Mouse (Mus musculus) layer of hippocampus, postnatal 25 days (tissue): Measurements from ENCODE around the gene 1700030K09Rik. TPM values are rescaled to one million over a fixed set of nuclear protein-coding genes. Genes with fewer than 3 reads are reported as not detected.

Experiments
- DNase-seq, 2 experiments: peaks; one replicate each; pipeline ENCODE4 v3.0.0; 2022; ENCODE audit warnings: mixed read lengths in 2 of 2, low spot score in 1 of 2; ENCODE audit errors: extremely low spot score in 1 of 2
- total RNA-seq, 2 experiments: library from RNA; stranded (reverse); gene quantifications; 2 replicates each; pipeline ENCODE4 v1.2.3; 2021

The 1700030K09Rik gene
- total RNA-seq, 2 experiments from 2014 or later: 12.9 to 15.4 TPM

DNA sequence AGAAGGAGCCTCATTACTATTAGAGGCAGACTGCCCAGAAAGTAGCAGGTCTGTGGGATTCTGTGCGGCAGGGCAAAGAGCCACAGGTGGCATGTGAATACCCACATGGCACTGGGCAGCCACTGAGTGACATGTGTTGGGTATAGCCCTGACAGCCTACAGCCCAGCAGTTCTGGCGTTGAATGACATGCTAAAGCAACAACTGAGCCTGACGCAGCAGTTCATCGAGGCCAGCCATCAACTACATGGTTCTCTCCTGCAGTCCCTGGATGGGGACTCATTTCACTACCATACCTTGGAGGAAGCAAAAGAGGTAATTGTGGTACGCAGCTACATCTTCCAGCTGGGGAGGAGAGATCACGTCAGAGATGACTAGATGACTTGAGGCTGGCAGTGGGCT, 14.8 kb downstream of the 1700030K09Rik start:
- DNase-seq: no peak

DNA sequence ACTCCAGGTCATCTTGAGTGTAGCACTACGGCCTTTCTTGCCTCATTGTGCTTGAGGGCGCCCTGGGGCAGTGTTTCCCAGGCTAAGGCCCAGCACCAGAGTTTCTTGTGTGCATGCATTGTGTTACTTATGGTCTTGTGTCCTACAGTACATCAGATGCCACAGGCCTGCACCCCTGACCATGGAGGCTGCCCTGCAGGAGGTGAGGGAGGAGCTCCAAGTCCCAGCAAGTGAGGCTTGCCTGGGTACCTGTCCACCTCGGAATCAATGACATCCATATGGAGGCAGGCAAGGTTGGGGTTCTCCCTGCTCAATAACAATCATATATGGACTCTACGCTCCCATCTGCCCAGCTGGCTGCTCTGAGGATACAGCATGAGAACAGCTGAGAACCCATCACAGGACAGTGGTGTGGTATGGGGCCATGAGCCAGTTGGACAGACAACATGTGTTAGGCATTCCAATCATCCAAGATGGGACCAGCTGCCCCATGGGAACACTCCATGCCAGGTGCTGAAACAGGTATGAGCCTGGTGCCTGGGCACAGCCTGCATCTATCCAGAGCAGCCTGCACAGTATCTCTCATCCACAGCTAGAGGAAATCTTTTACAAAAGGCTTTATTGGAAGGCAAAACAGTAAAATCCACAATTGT, 16.3 kb downstream of the 1700030K09Rik start:
- DNase-seq: no peak

DNA sequence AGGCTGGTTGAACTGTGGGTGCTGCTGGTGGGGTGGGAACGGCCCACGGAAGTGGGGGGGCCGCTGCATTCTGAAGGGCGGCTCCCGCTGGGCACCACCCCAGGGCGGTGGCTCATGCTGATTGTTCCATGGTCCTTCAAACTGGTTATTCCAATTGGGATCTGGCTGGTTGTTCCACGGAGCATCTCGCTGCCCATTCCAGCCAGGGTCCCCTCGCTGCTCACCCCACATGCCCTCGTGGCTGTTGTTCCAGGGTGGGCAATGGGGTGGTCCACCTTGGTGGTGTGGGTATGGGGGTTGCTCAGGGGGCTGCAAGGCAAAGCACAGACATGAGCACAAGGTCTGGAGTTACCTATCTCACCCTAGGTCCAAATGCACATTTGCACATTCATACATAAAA, 20.5 kb downstream of the 1700030K09Rik start:
- DNase-seq: no peak

DNA sequence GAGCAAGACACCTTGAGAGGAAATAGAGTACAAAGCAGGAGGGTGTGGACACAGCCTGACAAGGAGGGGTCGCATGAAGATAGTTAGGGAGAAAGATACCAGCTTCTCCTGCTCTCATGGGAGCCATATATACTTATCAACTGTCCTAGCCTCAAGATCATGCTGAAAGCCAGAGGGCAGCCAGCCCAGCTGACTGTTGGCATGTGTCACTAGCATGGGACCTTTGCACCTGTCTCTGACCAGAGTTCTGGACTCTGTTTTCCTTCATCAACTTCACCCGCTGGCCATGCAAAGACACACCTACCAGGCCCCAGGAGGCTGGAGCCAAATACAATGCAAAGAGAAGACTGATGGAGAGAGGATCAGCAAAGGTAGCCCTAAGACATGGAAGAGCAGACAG, 25.6 kb downstream of the 1700030K09Rik start:
- DNase-seq: no peak

DNA sequence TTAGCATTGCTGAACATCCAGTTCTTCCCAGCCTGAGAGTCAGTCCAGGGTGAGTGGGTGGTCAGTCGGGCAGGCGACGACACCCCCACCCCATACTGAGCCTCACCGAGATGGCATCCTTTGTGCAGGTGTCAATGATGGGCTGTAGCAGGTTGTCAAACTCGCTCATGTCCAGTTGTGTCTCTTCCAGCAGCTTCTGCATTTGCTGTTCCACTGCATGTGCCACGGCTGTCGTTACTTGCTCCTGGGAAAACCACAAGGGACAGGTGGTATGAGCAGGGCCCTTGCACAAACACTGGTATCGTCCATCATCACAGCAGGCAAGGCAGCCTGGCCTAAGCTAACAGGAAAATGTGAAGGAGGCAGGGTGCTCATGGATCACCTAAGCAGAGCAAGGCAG, 26.3 kb downstream of the 1700030K09Rik start:
- no peak for DNase-seq

DNA sequence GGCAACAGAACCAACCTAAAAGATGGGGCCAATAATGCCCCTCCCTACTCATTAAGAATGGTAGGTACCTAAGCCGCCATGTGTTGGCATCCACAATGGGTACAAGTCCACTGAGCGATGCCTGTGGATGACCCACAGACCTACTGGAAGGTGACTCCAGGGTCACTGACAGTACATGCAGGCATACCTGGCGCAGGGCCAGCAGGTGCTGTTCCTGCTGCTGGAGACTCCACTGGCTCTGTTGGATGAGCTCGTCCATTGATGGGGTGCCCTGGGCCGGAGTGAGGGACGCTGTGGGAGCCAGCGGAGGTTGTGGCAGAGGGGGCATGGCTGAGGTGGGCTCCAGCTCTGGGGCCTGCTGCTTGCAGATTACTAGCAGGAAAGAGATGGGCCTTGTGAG, 27.0 kb downstream of the 1700030K09Rik start:
- DNase-seq: no peak

DNA sequence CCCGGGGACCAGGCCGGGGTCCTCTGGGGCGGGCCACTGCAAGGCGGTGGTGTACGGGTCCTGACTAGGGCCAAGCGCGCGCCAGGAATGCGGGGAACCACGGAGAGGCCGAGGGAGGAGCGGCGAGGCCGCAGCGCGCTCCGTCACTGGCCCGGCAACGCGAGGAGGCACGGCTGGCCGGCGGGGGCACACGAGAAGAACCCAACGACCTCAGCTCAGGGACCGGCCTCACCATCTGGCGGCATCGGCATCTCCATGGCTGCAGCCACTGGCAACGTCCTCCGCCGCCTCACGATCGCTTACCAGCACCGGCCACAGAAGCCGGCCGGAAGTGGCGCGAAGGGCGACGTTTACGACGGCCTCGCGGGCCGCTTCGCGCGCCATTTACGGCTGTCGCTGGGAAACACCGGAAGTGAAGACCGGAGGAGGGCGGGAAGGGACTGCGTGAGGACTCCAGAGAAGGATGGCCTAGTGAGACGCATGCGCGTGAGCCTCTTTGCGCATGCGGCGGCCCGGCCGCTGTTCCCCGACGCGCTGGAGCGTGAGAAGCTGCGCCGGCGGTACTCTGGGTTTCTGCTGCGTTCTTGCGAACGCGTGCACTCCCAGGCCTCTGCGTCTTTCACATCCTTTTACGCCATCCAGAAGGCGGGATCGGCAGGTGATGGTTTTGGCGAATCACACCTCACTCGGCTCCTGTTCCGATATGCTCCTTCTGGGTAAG, 31.3 kb downstream of the 1700030K09Rik start, which contains the start of gene Cherp:
TSS of gene Cherp (minus strand) at position 401 of the 721 bp plus-strand sequence.
- DNase-seq: peak; percentile 90 to 91

DNA sequence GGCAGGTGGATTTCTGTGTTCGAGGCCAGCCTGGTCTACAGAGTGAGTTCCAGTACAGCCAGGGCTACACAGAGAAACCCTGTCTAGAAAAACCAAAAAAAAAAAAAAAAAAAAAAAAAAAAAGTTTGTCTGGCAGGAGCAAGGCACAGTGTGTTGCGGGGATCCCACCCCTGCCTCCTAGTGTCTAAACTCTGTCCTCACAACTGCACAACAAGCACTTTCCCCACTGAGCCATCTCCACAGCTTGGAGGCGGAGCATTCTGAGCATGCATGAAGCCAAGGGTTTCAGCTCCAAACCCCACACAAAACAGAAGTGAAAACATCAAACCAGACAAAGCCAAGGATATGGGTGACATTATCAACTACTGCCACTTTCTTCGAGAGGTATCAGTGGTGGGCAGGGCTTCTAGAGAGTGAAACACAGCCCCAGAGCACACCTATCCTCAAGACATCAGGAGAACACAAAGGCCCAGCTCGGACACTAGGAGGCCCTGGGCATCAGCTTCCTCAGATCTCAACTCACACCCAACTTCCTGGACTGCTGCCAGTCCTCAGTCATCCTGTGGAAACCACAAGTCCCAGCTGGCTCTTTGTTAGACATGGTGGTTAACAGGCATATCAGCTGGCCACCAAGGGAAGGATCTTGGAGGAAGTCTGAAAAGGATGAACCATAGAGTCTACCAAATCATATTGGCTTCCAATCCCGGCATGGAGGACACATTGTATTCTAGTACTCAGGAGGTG, 41.9 kb downstream of the 1700030K09Rik start:
- DNase-seq: no peak

DNA sequence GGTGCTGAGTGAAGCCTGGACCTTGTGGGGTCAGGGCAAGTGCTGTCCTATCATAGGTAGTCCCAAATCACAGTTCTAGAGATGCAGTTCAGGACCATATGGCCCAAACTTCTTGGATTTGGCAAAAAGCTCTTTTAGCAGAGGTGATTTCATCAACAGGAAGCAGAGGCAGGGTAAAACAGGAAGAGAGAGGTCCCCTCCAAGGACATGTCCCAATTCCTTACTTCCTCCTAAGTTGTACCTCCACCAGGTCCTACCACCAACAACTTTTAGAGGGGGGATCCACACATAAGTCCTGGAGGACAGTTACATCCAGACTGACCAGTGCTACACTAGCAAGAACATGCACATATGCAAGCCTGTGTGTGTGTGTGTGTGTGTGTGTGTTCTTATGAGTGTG, 43.3 kb downstream of the 1700030K09Rik start:
- DNase-seq: no peak

DNA sequence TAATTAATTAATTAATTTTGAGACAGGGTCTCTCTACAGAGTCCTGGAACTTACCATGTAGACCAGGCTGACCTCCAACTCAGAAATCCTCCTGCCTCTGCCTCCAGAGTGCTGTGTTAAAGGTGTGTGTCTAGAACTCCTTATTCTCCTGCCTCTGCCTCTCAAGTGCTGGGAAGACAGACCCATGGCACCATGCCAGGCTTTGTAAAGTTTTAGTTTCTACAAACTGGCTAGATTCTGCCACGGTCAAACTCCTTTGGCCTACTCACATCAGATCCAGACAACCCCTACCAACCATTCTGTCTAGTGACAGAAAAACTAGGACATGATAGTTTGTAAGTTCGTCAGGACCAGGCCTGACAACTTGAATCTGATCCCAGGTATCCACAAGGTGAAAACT, 47.3 kb downstream of the 1700030K09Rik start:
- no peak for DNase-seq

DNA sequence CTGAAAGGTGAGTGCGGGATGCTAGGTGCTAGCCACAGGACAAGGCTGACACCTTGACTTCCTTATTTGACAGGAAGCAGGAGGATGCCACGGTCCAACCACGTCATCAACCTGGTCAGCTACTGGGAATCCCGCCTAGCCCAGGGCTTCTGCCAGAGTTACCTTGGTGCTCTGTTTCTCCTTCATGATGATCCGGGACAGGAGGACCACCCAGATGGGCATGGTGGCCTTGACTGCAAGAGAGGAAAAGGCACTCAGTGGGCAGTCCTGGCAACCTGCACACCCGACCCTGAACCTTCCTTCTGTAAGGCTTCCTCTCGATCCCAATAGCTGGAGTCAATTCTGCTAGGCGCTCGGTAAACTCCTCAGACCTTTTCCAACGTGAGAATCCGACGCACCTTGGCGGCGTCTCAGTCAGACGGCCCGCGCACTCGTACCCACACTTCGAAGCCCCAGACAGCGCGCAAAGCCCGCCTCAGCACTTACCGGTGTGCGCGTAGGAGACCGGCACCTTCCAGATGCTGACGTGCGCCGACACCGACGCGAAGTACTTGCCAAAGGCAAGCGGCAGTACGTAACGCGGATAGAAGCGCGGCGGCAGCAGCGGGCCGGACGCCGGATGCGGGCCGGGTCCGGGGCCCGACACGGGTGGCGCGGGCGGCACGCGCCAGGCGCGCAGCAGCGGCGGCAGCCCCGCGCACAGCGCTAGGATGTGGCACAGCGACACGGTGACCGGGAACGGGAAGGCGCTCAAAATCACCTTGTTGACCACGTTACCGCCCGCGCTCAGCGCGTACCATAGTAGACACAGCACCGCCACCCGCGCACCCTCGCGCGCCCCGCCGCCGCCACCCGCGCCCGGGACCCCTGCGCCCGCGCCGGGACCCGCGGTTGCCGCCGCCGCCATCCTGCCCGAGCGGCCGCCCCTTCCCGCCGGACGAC, 48.3 kb downstream of the 1700030K09Rik start, which contains the start of gene Slc35e1:
TSS of gene Slc35e1 (minus strand) at position 935 of the 942 bp plus-strand sequence.
- DNase-seq: peak in 1 of 2 experiments; percentile 23

DNA sequence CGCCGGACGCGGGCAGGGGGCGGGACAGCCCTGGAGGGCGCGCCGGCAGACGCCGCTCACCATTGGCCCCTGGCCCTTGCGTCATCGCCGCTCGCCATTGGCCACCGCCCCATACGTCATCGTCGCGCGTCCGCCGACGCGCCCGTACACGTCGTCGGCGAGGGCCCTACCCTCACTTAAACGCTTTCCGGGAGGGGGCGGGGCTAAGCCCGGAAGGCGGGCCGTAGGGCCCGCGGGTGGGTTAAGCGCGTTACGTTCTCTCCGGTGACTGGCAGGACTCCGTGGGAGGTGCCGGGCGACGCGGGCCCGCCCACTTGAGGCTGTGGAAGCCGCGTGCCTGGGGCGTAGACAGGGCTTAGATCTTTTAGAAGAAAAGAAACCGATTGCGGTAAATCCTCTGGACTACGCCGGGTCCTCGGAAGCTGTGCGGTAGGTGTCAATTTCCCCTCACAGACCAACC, 49.0 kb downstream of the 1700030K09Rik start:
- peak; percentile 98 to 100 for DNase-seq

DNA sequence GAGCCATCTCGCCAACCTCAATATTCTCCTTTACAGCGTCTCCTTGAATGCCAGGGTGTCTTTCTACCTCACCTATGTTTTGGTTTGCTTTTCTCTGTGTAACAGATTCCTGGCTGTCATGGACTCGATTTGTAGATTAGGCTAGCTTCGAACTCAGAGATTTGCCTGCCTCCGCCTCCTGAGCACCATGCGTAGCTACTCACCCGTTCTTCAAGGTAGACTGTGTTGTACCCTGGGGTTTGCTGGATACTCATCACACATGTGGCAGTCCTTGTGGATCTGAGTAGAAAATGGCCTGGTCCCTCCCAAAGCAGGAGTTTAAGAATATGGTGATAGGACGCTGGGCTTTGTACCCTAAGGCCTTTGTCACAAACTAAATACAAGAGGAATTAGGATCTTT, 49.7 kb downstream of the 1700030K09Rik start:
- no peak for DNase-seq

DNA sequence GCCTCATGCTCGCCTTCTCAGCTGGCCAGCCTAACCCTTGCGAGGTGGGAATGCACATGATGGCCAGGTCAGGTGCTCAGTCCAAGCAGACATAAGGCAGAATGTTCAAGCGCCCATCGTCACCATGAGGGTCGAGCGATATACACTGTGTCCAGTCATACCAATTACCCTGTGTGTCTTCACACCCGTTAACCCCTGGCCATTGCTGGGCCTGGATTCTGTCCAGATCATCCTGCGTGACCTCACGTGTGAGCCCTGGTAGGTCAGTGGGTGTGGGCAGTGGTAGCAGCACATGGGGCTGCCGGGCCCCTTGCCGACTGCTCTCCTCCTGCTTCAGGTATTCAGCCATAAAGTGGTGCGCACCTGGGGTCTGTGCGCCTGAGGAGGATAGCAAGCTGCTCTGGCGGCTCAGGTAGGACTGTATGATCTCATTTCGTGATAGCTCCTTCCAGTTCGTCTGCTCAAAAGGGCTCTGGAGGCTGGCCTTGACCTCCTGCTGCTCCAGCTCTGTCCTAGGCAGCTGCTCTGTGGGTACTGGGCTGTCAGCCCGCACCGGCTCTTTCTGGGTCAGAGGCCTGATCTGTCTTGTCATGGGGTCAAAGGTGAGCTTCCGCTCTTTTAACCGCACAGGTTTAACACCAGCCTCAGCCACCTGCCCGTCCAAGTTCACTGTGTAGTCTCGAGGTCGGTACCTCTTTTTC, 51.9 kb downstream of the 1700030K09Rik start:
- no peak for DNase-seq

DNA sequence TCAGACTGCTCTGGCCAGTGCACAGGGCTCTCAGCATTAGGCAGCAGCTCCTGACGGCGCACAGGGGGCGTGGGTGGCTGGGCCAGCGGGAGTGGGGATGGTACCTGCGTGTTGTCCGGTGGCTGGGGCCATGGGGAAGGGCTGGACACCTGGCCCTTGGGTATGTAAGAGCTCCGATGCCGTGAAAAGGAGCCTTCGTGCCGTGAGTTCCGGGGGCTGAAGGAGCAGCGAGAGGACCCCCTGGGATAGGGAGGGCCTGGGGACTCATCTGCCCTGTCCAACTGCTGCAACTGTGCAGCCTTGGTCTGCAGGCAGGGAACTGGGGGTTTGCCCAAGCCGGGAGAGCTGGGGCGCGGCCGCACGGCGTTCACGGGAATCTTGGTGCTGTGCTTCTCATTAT, 52.5 kb downstream of the 1700030K09Rik start:
- DNase-seq: no peak

DNA sequence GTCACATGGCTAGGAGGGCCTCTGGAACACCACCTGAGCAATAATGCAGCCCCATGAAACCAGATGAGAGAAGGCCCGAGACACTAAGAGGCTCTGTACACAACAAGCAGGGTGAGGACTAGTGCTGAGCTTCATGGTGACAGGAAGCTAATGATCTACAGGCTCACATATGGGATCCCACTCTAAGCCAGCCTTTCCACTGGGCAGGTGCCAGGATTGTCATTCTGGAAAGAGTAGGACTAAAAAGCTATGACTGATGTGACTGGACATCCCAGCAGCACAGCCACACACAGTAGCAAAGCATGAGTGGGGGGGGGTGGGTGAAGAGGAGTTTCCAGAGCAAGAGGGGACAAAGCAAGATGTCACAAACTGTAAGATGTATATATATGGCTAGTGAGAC, 54.2 kb downstream of the 1700030K09Rik start:
- no peak for DNase-seq

DNA sequence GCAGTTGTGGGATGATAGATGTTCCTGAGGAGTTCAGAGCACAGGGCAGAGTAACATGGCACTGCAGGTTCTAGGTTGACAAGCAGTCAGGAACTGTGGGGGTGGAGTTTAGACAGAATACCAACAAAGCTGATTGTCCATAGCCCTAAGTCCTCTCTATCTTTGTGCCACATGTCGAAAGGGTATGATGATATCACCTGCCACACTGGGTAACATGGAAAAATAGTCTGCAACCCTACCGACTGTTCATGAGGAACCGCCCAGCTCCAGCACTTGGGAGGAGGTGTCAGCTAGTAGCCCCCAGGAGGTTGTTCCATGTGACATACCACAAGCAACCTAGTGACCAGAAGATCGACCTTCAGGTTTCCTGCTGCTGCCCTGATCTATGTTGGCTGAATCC, 54.8 kb downstream of the 1700030K09Rik start:
- DNase-seq: no peak

DNA sequence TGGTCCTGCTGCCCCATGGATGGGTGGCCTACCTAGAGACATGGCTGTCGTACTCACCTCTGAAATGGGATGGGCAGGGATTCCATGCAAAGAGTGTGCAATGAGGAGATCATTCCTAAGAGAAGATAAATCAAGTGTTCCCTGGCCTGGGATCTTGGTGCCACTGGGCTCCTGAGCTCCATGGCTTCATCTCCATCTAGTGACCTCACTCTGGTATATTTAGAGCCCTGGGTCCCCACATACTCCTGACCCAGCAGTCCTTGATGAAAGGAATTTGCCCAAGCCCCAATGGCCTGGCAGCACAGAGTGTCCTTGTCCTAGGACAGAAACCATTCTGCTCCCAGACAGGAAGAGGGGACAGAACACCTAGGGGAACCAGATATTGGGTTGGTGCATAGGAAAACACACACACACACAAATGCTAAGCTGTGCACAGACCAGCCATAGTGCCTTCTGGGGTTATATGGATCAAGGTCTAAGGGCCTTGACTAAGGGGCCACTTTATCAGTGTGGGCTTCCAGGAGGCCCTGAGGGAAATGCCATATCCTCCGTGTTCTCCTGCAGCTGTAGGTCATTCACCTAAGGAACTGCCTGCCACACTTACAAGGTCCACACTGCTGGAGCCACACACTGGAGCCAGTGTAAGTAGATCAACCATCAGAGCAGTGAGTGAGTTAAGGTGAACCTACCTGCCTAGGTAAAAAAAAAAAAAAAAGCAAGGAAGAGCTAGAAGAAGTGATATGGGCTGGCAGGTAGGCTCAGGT, 56.0 kb downstream of the 1700030K09Rik start:
- no peak for DNase-seq

DNA sequence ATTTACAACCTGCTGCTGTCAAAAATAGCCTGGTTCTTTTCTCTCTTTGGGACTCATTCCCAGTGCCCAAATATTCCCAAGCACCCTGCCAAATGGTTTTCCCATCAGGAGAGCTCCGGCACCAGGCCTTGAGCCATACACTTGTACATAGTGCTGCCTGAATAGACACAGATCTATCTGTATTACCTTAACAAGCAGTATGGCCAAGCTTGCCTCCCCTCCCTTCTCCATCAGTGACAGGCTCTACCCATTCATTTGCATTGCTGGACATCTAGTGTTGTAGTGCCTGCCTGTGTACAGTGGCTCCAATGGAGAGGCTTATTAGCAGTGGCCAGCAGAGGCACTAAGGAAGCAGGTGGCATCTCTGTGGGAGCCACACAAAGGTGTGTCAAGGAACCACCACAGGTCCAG, 56.8 kb downstream of the 1700030K09Rik start:
- DNase-seq: no peak
